Mouse (Mus musculus): ENCODE results near the gene Igdcc4.

- TF ChIP-seq ZC3H11A (IDR thresholded peaks at IDR 0.05; ENCODE audit: borderline replicate concordance, low read depth, low read length) (no peak), ZNF384 (IDR thresholded peaks at IDR 0.05; ENCODE audit: low read depth, low read length) (no peak), MAFK (IDR thresholded peaks at IDR 0.05; ENCODE audit: insufficient read depth, low read depth, low read length) (no peak), HCFC1 (IDR thresholded peaks at IDR 0.05; ENCODE audit: borderline replicate concordance, insufficient read depth, low read length) (no peak), CHD2 (IDR thresholded peaks at IDR 0.05; ENCODE audit: low read depth, low read length) (no peak)
Observed at GRCm38 (mm10) chr9:65156604-65157003, 55.3 kb downstream of the Igdcc4 start.
